Mouse (Mus musculus): ENCODE measurements around the gene Dock4. TPM values are rescaled to one million over a fixed set of nuclear protein-coding genes. Genes with fewer than 3 reads are reported as not detected.

The Dock4 gene
- total RNA-seq, 2 experiments from 2014 or later: 13.9 to 14.8 TPM

GRCm38 (mm10) chr12:40704296-40704695, 258.5 kb downstream of the Dock4 start:
- H3K27ac ChIP-seq: no peak overlapping the region
- intact Hi-C loops (cut with DNase I): no loop called here
- no peak for TF ChIP-seq CTCF (IDR thresholded peaks at IDR 0.05)
- no peak overlapping the region for H3K4me3 ChIP-seq
- DNase-seq: no peak

GRCm38 (mm10) chr12:40707108-40707507, 261.4 kb downstream of the Dock4 start:
- no peak overlapping the region for H3K4me3 ChIP-seq
- intact Hi-C loops (cut with DNase I): no loop called here
- H3K27ac ChIP-seq: no peak overlapping the region
- TF ChIP-seq CTCF (IDR thresholded peaks at IDR 0.05): no peak
- no peak for DNase-seq

GRCm38 (mm10) chr12:40709094-40709493, 263.3 kb downstream of the Dock4 start:
- Histone ChIP-seq H3K4me3 (no peak overlapping the region), H3K27ac (no peak overlapping the region)
- no peak for TF ChIP-seq CTCF (IDR thresholded peaks at IDR 0.05)
- DNase-seq: no peak
- intact Hi-C loops (cut with DNase I): no loop called here

- TF ChIP-seq CTCF (IDR thresholded peaks at IDR 0.05): no peak
- intact Hi-C loops (cut with DNase I): no loop called here
- no peak for DNase-seq
- H3K4me3 ChIP-seq: no peak overlapping the region
- H3K27ac ChIP-seq: no peak overlapping the region
Observed at GRCm38 (mm10) chr12:40712235-40712634, 266.5 kb downstream of the Dock4 start.

- Histone ChIP-seq H3K27ac (no peak overlapping the region), H3K4me3 (no peak overlapping the region)
- no peak for TF ChIP-seq CTCF (IDR thresholded peaks at IDR 0.05)
- intact Hi-C loops (cut with DNase I): no loop called here
- no peak for DNase-seq
Observed at GRCm38 (mm10) chr12:40714288-40714687, 268.5 kb downstream of the Dock4 start.

GRCm38 (mm10) chr12:40715174-40715573, 269.4 kb downstream of the Dock4 start:
- no peak for DNase-seq
- no peak overlapping the region for H3K4me3 ChIP-seq
- TF ChIP-seq CTCF (IDR thresholded peaks at IDR 0.05): no peak
- H3K27ac ChIP-seq: no peak overlapping the region
- intact Hi-C loops (cut with DNase I): no loop called here

- intact Hi-C loops (cut with DNase I): no loop called here
- peak; percentile 8; the same call in 1 of the 2 replicates for TF ChIP-seq CTCF (IDR thresholded peaks at IDR 0.05)
- no peak overlapping the region for H3K27ac ChIP-seq
- DNase-seq: no peak
- no peak overlapping the region for H3K4me3 ChIP-seq
Observed at GRCm38 (mm10) chr12:40728373-40728772, 282.6 kb downstream of the Dock4 start.

- Histone ChIP-seq H3K27ac (no peak overlapping the region), H3K4me3 (no peak overlapping the region)
- no peak for TF ChIP-seq CTCF (IDR thresholded peaks at IDR 0.05)
- no peak for DNase-seq
- intact Hi-C loops (cut with DNase I): no loop called here
Observed at GRCm38 (mm10) chr12:40730756-40731155, 285.0 kb downstream of the Dock4 start.

- no peak for TF ChIP-seq CTCF (IDR thresholded peaks at IDR 0.05)
Observed at GRCm38 (mm10) chr12:40745501-40745900, 299.7 kb downstream of the Dock4 start.

GRCm38 (mm10) chr12:40746081-40746480, 300.3 kb downstream of the Dock4 start:
- intact Hi-C loops (cut with DNase I): no loop called here
- no peak for TF ChIP-seq CTCF (IDR thresholded peaks at IDR 0.05)
- DNase-seq: no peak
- peak overlapping the region; percentile 35; the same call in 1 of the 2 replicates for H3K27ac ChIP-seq
- H3K4me3 ChIP-seq: no peak overlapping the region

More at GRCm38 (mm10) chr12:40745501-40745900, 299.7 kb downstream of the Dock4 start:
- Histone ChIP-seq H3K4me3 (no peak overlapping the region), H3K27ac (no peak overlapping the region)
- DNase-seq: no peak
- intact Hi-C loops (cut with DNase I): no loop called here

GRCm38 (mm10) chr12:40759281-40759680, 313.5 kb downstream of the Dock4 start:
- Histone ChIP-seq H3K4me3 (no peak overlapping the region), H3K27ac (no peak overlapping the region)
- no peak for DNase-seq
- intact Hi-C loops (cut with DNase I): no loop called here
- no peak for TF ChIP-seq CTCF (IDR thresholded peaks at IDR 0.05)

- TF ChIP-seq CTCF (IDR thresholded peaks at IDR 0.05): no peak
- DNase-seq: no peak
Observed at GRCm38 (mm10) chr12:40767258-40767816, 321.6 kb downstream of the Dock4 start.

GRCm38 (mm10) chr12:40773091-40773490, 327.3 kb downstream of the Dock4 start:
- no peak overlapping the region for H3K27ac ChIP-seq
- TF ChIP-seq CTCF (IDR thresholded peaks at IDR 0.05): no peak
- intact Hi-C loops (cut with DNase I): no loop called here
- DNase-seq: no peak
- no peak overlapping the region for H3K4me3 ChIP-seq

More at GRCm38 (mm10) chr12:40767258-40767816, 321.6 kb downstream of the Dock4 start:
- intact Hi-C loops (cut with DNase I): no loop called here
- no peak overlapping the region for H3K27ac ChIP-seq
- H3K4me3 ChIP-seq: no peak overlapping the region

- no peak for DNase-seq
- Histone ChIP-seq H3K27ac (no peak overlapping the region), H3K4me3 (no peak overlapping the region)
- TF ChIP-seq CTCF (IDR thresholded peaks at IDR 0.05): no peak
- intact Hi-C loops (cut with DNase I): no loop called here
Observed at GRCm38 (mm10) chr12:40781554-40781953, 335.8 kb downstream of the Dock4 start.

Data from gastrocnemius, adult 2 months (tissue).